Mouse (Mus musculus) liver, postnatal 0 days (tissue): ENCODE data around the gene Fam163b.

ENCODE experiments used
- CTCF ChIP-seq: sonication (generic); IDR thresholded peaks from 2 replicates; pipeline ENCODE4 v1.5.1; 2016; ENCODE audit warnings: antibody characterized with exemption, low read depth
- EP300 ChIP-seq: IDR thresholded peaks from 2 replicates; pipeline ENCODE4 v1.6.1; 2016; ENCODE audit warnings: antibody characterized with exemption, low read depth, mild to moderate bottlenecking

- TF ChIP-seq CTCF, result no peak
- no peak for TF ChIP-seq EP300
Measured at GRCm38 (mm10) chr2:27166074-27166473, 23.8 kb upstream of the Fam163b start.
